Mouse (Mus musculus) neural tube, embryonic 15.5 days (tissue): ENCODE data around the gene Efna4. TPM values are rescaled to one million over a fixed set of nuclear protein-coding genes. Genes with fewer than 3 reads are reported as not detected.

Experiments
- ATAC-seq: fragments of 200-750 bp; cut with Nextera tagmentation; 2 replicates; pipeline ENCODE4 v1.8.0; 2017; ENCODE audit warnings: mild to moderate bottlenecking, moderate TSS enrichment, moderate library complexity; ENCODE audit not compliant: low FRiP score
- H3K27ac ChIP-seq: fragments of 300-500 bp; sonication (generic); replicated peaks from 2 replicates; pipeline ENCODE4 v1.5.1; 2015; ENCODE audit warnings: mild to moderate bottlenecking, inconsistent platforms
- H3K27me3 ChIP-seq: fragments of 300-500 bp; sonication (generic); replicated peaks from 2 replicates; pipeline ENCODE4 v1.6.1; 2015; ENCODE audit warnings: inconsistent platforms
- H3K36me3 ChIP-seq: fragments of 300-500 bp; sonication (generic); 2 replicates; pipeline ENCODE4 v1.6.1; 2015; ENCODE audit warnings: inconsistent platforms
- H3K4me1 ChIP-seq: fragments of 300-500 bp; sonication (generic); 2 replicates; pipeline ENCODE4 v1.6.1; 2015; ENCODE audit warnings: inconsistent platforms
- H3K4me2 ChIP-seq: fragments of 300-500 bp; sonication (generic); 2 replicates; pipeline ENCODE4 v1.6.1; 2015; ENCODE audit warnings: inconsistent platforms, mild to moderate bottlenecking, moderate library complexity
- H3K4me3 ChIP-seq: fragments of 300-500 bp; sonication (generic); replicated peaks from 2 replicates; pipeline ENCODE4 v1.5.1; 2015; ENCODE audit warnings: mild to moderate bottlenecking, inconsistent platforms
- H3K9ac ChIP-seq: fragments of 300-500 bp; sonication (generic); replicated peaks from 2 replicates; pipeline ENCODE4 v1.6.1; 2015; ENCODE audit warnings: mild to moderate bottlenecking, inconsistent platforms
- H3K9me3 ChIP-seq: fragments of 300-500 bp; sonication (generic); replicated peaks from 2 replicates; pipeline ENCODE4 v1.6.1; 2016; ENCODE audit warnings: inconsistent platforms
- WGBS: fragments of 180-500 bp; shearing (Covaris S2); methylation state at CpG from one replicate; pipeline ENCODE4 v1.1.7; 2015; ENCODE audit warnings: mixed read lengths; 5-methylcytosine and 5-hydroxymethylcytosine counted together
- polyA plus RNA-seq: library from polyadenylated mRNA; unstranded; fragments of >200 nt; fragmentation: Nextera tagmentation; extraction: Ambion mirVana; gene quantifications from 2 replicates; pipeline ENCODE4 v1.2.1, GENCODE M21; 2015

Gene Efna4
- polyA plus RNA-seq, 1 experiment from 2014 or later = 3.0 TPM

DNA sequence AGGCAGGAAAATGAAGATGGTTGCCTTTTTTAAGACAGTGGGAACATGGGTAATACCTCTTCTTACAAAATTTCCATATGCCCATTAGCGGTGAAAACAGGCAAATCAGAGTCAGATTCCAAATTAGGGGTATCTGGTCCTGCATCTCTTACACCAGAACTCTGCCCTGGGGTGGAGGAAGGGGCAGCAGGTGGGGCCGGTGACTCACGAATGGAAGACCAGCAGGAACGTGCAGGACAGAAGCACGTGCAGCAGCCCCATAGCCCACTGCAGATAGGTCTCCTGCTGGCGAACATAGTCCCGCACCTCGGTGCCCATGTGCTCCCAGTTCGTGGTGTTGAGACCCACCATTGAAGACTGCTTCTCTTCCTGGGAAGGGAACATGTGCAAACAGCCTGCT is 18.2 kb upstream of the Efna4 start:
- Histone ChIP-seq H3K9me3 (no peaks in the 10 kb centered on the region), H3K4me3 (no peak overlapping the region), H3K36me3 (no peaks in the 10 kb centered on the region), H3K27me3 (0 out of 2 replicates have a peak, but pooled peaks cover 3% of the 10 kb centered on the region), H3K4me2 (no peak overlapping the region), H3K4me1 (peaks cover 4% of the 10 kb centered on the region; the same call in 1 of the 2 replicates), H3K9ac (no peak overlapping the region), H3K27ac (no peak overlapping the region)
- 75% methylated on average over 9 of the region's 9 CpGs for WGBS
- no peak for ATAC-seq

- H3K36me3 ChIP-seq = no peaks in the 10 kb centered on the region
- ATAC-seq = no peak
These were observed 17.7 kb upstream of the Efna4 start for GRCm38 (mm10) chr3:89355512-89355902.

DNA sequence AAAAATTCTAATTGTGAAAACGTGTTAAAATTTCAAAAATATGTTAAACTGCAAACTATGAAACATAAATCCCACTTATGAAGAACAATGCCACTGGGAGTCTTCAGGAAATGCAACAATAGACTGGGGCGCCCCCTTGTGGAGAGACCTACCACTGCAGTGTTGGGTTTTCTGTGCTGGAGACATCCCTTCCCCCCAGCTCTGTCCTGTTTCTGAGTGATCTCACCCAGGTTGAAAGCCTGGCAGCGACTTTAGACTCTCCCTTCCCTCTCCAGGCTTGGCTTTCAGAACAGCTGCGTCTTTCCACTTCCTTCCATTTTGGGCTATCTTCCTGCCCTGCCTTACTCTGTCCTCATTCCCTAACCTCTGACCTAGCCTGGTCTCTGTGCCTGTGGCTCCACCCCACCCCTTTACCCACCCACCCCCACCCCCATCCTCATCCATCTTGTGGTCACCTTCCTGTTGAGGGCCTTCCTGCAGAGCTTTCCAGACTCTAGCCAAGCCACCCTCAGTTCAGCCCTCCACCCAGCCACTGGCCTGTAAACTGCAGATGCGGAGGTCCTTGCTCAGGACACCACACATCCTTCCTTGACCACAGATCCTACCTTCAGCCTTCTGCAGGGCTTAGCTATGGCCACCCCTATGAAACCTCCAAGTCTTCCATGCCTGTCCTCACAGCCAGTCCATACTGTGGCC is 17.1 kb upstream of the Efna4 start:
- Histone ChIP-seq H3K27ac (no peak overlapping the region), H3K36me3 (no peaks in the 10 kb centered on the region), H3K4me1 (peaks cover 12% of the 10 kb centered on the region), H3K4me3 (no peak overlapping the region), H3K4me2 (no peak overlapping the region), H3K27me3 (0 out of 2 replicates have a peak, but pooled peaks cover 3% of the 10 kb centered on the region), H3K9me3 (no peaks in the 10 kb centered on the region), H3K9ac (no peak overlapping the region)
- WGBS = 20% methylated on average over 5 of the region's 5 CpGs
- no peak for ATAC-seq

More at GRCm38 (mm10) chr3:89355512-89355902, 17.7 kb upstream of the Efna4 start:
- WGBS = 83% methylated on average over 6 of the region's 6 CpGs
- no peaks in the 10 kb centered on the region for H3K9me3 ChIP-seq
- peaks cover 8% of the 10 kb centered on the region for H3K4me1 ChIP-seq
- H3K9ac ChIP-seq = no peak overlapping the region
- no peak overlapping the region for H3K27ac ChIP-seq
- no peak overlapping the region for H3K4me3 ChIP-seq
- 0 out of 2 replicates have a peak, but pooled peaks cover 3% of the 10 kb centered on the region for H3K27me3 ChIP-seq
- no peak overlapping the region for H3K4me2 ChIP-seq

DNA sequence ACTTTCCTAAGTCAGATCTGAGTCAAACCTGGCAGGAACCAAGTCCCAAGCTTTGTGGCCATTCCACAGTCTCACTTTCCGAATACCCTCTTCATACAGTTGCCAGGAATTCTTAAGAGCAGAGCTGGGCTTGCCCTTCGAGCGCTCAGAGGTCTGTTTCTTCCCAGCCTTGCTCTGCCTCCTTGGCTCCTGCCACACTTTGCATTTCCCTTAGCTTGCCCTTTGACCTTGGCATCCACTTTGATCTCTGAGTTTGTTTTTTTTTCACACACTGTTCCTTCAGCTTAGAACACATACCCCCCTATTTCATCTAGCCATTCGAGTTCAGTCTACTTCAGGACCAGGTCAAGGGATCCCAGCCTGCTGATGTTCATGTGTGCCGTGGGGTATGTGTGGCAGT is 13.4 kb upstream of the Efna4 start:
- Histone ChIP-seq H3K4me1 (peaks cover 26% of the 10 kb centered on the region), H3K4me2 (0 out of 2 replicates have a peak overlapping the region, but pooled peaks have one; percentile 95), H3K4me3 (no peak overlapping the region), H3K9ac (no peak overlapping the region), H3K36me3 (0 out of 2 replicates have a peak, but pooled peaks cover under 1% of the 10 kb centered on the region), H3K9me3 (no peaks in the 10 kb centered on the region), H3K27me3 (0 out of 2 replicates have a peak, but pooled peaks cover 5% of the 10 kb centered on the region), H3K27ac (no peak overlapping the region)
- 78% methylated on average over 5 of the region's 5 CpGs for WGBS
- ATAC-seq = no peak

DNA sequence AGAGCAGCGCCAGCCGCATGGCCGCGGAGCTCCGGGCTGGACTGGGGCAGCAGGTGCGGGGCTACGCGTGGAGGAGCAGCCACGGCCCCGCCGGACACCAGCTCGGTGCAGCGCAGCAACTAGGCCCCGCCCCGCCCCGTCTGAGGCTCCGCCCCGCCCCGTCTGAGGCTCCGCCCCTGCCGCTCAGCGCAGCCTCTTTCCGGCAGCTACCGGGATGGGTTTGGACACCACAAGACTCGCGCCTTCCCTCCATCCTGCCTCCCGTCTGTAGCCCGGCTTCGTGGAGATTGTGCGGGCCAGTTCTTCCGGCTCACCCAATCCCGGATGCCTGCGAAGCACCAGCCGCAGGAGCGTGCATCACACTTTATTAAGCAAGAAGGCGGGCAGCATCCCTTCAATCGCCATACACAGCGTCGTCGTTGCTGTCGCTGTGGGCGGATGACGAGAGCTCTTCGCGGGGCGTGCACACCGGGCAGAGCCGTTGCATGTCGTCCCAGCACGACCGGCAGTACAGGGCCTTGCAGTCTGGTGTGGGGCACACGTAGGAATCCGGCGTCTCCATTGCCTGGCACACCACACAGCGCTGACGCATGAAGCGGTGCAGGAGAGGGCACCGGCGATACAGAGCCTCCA is 12.2 kb upstream of the Efna4 start, which contains the start of gene Adam15:
Adam15 (minus strand) TSS at position 128 of the 633 bp plus-strand sequence.
- Histone ChIP-seq H3K4me3 (peak within 1 kb of the TSS; percentile 75), H3K9ac (peak within 1 kb of the TSS; percentile 76), H3K27me3 (0 out of 2 replicates have a peak, but pooled peaks cover 5% of the 10 kb centered on the region), H3K9me3 (no peaks in the 10 kb centered on the region), H3K36me3 (peaks cover 10% of the 10 kb centered on the region; the same call in 1 of the 2 replicates), H3K4me2 (peak within 1 kb of the TSS; percentile 95), H3K4me1 (peaks cover 26% of the 10 kb centered on the region), H3K27ac (peak within 1 kb of the TSS; percentile 90)
- ATAC-seq = peak; percentile 96
- whole genome bisulfite sequencing = under 1% methylated on average over 56 of the region's 59 CpGs

DNA sequence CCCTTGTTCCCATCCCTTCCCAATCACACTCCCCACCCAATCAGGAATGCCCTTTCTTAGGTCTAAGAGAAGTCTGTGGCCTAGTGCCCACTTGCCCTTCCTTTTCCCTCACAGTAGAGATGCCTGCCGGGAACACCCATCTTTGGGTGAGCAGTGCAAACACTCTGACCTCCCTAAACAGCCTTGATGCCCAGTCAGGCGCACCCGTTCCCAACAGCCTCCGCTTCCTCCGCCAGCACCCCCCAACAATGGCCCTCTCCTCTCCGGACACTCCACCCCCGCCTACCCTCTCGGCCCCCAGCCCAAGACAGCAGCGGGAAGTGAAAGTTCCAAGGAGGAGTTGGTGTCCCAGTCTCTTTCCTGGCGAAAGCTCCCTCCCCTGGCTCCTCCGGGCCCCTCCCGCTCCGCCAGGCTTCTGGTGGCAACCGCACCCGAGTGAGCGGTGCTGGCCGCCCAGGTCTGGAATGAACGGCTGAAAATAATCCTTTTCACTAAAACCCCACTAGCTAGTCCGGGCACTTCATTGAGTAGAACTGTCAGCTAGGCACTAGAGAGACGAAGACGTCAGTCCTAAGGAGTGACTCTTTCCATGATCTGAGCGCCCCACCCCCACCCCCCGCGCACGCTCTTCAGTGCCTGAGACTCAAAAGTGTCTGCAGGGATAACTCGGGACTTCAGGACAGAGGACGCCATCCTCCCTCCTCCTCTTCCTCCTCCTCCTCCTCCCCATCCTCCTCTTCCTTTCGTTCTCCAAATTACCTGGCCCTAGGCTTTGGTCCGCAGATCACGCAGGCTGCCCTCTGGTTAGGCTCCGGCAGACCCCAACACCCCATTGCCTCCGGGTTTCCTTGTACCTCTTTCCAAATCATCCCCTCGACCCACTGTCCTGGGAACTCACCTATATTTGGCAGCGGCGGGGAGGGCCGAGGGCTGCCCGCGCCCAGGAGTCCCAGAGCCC is 11.4 kb upstream of the Efna4 start:
- H3K4me3 ChIP-seq = peak overlapping the region; percentile 75
- no peaks in the 10 kb centered on the region for H3K9me3 ChIP-seq
- H3K36me3 ChIP-seq = peaks cover 11% of the 10 kb centered on the region; the same call in 1 of the 2 replicates
- peak overlapping the region; percentile 76 for H3K9ac ChIP-seq
- 0 out of 2 replicates have a peak, but pooled peaks cover 5% of the 10 kb centered on the region for H3K27me3 ChIP-seq
- peak overlapping the region; percentile 90 for H3K27ac ChIP-seq
- H3K4me1 ChIP-seq = peaks cover 26% of the 10 kb centered on the region
- 1% methylated on average over 38 of the region's 38 CpGs for WGBS
- H3K4me2 ChIP-seq = peak overlapping the region; percentile 95
- peak; percentile 42; the same call in 1 of the 2 replicates for ATAC-seq

DNA sequence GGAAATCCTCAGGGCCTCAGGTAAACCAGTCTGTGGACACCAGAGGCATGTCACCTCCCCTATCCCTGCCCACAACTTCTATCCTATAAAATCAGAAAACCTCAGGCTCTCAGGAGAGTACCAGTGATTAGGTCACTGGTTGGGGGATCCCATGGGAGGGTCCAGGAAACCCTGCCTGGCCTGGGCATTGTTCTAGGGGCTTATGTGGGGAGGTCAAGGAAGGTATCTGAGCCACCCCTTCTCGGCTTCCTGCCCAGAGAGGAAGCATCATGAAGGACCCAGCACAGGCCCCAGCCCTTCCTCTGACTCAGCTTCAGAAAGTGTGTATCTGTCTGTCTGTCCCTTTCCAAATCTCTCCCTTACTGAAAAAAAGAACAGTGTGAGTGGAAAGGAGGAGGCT is 10.1 kb upstream of the Efna4 start:
- Histone ChIP-seq H3K4me1 (peaks cover 26% of the 10 kb centered on the region), H3K27me3 (0 out of 2 replicates have a peak, but pooled peaks cover 5% of the 10 kb centered on the region), H3K4me2 (peak overlapping the region; percentile 95; the same call in 1 of the 2 replicates), H3K4me3 (no peak overlapping the region), H3K27ac (no peak overlapping the region), H3K9me3 (no peaks in the 10 kb centered on the region), H3K36me3 (peaks cover 24% of the 10 kb centered on the region; the same call in 1 of the 2 replicates), H3K9ac (no peak overlapping the region)
- ATAC-seq = no peak
- 77% methylated on average over 1 of the region's 1 CpGs for WGBS

DNA sequence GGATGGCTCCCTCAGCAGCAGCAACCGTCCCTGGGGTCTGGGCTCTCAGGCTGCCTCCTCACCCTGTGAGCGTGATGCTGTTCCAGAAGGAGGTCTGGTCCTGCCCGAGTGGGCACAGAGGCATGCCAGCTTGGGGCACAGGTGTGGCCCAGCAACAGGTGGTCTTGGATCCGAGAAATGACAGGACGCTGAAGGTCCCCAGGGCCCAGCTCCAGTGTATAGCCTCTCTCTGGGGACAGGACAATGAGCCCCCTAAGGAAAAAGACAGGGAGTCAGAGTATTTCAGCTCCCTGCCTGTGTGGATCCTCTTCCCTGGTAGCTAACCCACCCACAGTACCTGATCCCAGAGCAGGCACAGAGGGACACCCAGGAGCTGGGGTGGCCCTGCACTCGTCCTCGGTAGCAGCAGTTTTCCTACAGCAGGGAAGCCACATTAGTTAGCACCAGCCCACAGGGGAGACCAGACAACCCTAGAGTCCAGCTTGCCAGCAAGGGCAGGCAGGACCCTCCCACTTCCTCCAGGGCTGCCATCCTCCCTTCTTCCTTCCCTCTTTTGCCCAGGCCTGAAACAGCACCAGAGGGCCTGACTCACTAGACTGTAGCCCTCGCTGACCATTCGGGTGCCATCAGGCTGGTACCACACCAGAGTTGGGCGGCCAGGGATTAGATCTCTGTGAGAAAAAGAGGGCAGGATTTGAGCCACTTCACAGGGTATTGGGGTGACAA is 9.2 kb upstream of the Efna4 start:
- WGBS = 77% methylated on average over 10 of the region's 10 CpGs
- Histone ChIP-seq H3K4me1 (peaks cover 28% of the 10 kb centered on the region), H3K27ac (no peak overlapping the region), H3K9me3 (no peaks in the 10 kb centered on the region), H3K9ac (no peak overlapping the region), H3K4me3 (no peak overlapping the region), H3K27me3 (0 out of 2 replicates have a peak, but pooled peaks cover 2% of the 10 kb centered on the region), H3K4me2 (no peak overlapping the region), H3K36me3 (peaks cover 27% of the 10 kb centered on the region; the same call in 1 of the 2 replicates)
- no peak for ATAC-seq

- 85% methylated on average over 7 of the region's 7 CpGs for WGBS
- 0 out of 2 replicates have a peak overlapping the region, but pooled peaks have one; percentile 2 for H3K27ac ChIP-seq
These were observed 5.5 kb upstream of the Efna4 start for GRCm38 (mm10) chr3:89343279-89343678.

GRCm38 (mm10) chr3:89341794-89342193 is 4.0 kb upstream of the Efna4 start:
- H3K27me3 ChIP-seq = no peaks in the 10 kb centered on the region
- no peak overlapping the region for H3K27ac ChIP-seq
- H3K4me2 ChIP-seq = no peak overlapping the region
- no peak for ATAC-seq
- peaks cover 47% of the 10 kb centered on the region for H3K4me1 ChIP-seq
- H3K9ac ChIP-seq = no peak overlapping the region
- WGBS = 77% methylated on average over 4 of the region's 4 CpGs
- no peak overlapping the region for H3K4me3 ChIP-seq
- H3K36me3 ChIP-seq = peaks cover 27% of the 10 kb centered on the region; the same call in 1 of the 2 replicates
- no peaks in the 10 kb centered on the region for H3K9me3 ChIP-seq

More at GRCm38 (mm10) chr3:89343279-89343678, 5.5 kb upstream of the Efna4 start:
- Histone ChIP-seq H3K27me3 (no peaks in the 10 kb centered on the region), H3K4me2 (no peak overlapping the region), H3K36me3 (peaks cover 27% of the 10 kb centered on the region; the same call in 1 of the 2 replicates), H3K9ac (no peak overlapping the region), H3K9me3 (no peaks in the 10 kb centered on the region), H3K4me3 (no peak overlapping the region), H3K4me1 (peaks cover 34% of the 10 kb centered on the region)
- ATAC-seq = no peak
